Mouse (Mus musculus) urinary bladder, postnatal 14 days (tissue): ENCODE data around the gene Krt88.

Source experiments
- DNase-seq: peaks from one replicate; pipeline ENCODE4 v3.0.0; 2021; ENCODE audit warnings: low spot score

Gene Krt88

DNA sequence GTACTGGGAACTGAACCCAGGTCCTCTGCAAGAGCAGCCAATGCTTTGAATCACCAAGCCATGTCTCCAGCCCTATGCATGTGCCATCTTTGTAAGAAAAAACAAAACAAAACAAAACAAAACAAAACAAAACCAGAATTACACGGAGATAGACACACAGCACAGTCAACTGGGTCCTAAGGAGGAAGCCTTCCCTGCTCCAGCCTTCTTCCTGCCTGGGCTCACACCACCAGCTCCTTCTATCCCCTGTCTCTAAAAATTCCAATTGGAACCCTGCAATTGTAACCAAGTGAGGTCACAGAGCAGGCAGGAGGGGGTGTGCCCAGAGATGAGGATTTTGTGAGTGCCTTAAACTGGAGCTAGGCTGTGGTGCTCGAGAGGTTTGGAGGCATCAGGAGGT lies at the start of gene Krt88:
Gene Krt88, plus strand, starts transcription at position 301 of the 400 bp plus-strand sequence.
- no peak for DNase-seq

DNA sequence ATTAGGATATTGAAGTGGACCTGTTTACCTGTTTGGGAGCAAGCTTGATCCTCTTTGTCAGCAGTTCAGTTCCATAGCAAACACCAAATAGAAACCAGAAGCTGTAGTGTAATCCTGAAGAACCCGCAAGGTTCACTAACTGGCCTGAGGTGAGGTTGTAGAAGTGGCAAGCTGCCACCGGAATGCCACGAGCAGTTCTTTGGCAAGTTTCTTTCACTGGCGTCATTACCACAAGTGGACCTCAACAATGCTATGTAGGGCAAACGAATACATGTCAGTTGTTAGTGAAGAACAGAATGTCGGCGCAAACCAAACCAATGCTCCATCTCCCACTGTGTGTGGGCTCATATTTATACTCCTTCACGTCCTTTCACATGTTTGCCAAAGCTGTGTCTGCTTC lies 49.3 kb upstream of the Krt88 start:
- no peak for DNase-seq

DNA sequence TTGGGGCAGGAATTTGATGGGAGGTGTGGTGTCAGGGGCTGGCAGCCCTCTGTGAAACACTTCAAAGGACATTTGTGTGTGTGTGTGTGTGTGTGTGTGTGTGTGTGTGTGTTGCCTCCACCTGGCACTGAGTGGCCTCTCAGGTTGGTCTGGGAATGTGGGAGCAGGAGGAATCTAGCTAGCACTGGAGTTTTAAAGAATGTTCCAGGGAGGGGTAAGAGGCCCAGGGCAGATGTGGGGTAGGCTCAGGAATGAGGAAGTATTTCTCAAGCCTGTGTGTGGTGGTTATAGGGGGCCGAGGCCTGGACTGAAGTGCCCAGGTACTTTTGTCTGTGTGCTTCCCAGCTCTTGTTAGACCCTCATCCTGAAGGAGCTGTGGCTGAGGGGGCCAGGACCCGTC lies 36.8 kb upstream of the Krt88 start, which contains the start of gene Krt7:
Gene Krt7, plus strand, starts transcription at position 269 of the 400 bp plus-strand sequence.
- no peak for DNase-seq

DNA sequence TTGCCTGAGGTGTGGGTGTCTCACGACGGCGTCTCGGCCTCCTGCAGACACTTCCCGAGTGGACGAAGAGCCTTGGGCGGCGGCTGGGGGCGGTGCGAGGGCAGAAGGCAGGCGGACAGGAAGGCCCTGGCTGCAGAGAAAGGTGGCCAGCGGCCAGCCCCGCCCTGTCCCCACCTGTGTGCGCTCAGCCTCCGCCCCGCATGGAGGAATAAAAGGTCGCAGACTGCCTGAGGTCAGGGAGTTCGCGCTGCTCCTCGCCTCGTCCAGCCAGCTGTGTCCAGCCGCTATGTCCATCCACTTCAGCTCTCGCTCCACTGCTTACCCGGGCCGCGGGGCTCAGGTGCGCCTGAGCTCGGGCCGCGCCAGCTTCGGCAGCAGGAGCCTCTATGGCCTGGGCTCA lies 35.4 kb upstream of the Krt88 start:
- peak; percentile 87 for DNase-seq

DNA sequence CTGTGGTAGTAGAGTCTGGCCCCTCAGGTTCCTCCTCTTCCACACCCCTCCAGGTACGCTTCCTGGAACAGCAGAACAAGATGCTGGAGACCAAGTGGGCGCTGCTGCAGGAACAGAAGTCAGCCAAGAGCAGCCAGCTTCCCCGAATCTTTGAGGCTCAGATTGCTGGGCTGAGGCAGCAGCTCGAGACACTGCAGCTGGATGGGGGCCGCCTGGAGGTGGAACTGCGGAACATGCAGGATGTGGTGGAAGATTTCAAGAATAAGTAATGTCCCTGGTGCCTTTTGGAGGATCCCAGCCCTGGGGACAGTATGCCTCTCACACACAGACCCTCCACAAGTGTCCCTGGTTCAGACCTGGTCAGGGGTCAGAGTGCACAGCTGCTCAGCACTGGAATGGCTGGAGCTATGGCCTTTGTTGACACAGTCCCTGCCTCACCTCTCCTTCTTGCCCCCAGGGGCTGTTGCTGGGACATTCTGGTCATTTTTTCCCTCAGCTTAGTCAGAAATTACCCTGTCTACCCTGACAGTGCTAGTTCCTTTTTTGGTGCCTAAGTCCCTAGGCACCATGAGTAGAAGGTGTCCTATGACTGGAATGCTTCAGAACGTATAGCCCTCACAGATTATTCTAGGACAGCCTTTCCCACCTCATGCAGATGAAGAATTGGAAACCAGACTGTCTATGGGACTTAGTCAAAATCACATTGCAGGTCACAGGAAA lies 33.5 kb upstream of the Krt88 start:
- no peak for DNase-seq

DNA sequence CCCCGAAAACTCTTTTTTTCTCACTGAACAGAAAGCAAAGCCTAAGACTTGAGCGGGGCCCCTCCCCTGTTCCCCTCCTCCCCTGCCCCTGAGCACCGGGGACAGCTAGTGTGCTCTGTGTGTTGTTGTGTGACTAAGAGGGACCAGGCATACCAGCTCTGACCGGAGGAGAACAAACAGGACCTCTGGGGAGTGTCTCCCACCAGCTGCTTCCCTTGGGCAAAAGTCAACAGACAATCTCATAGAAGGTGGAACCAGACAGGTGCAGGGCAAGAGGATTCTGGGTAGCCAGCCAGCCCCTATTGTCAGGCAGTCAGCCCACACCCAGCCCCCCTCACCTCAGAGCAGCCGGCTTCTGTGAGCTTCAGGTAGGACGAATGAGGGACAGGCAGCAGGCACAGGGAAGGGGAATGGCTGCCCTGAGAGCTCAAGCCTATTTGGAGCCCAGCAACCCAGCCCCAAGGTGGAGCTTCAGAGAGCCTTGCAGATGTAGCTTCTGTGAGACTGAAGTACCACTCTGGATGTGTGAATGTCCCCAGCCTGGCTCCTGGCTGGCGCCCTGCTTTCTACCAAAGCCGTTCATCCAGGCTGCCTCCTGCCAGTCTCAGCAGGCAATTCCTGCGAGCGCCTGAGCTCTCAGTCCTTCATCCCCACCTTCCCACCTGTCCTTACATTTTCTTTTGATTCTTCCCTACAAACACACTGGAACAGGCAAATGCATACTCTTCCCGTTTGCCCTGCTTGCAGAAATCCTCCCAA lies 32.6 kb upstream of the Krt88 start:
- DNase-seq, result no peak

DNA sequence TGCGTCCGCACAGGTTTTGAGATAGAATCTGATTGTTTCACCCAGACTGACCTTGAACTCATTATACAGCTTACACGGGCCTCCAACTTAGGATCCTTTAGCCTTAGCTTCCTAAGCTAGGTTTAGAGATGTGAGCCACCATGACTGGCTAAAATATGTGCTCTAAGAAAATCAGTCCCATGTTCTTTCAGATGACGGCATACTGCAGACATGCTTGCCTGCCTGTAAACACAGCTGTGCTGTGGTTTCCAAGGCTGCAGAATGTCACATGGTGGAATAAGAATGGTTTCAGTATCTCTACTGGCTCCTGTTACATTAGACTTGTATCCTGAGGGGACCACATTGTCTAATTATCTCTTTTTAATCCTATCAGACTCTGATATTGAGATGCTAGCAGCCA lies 28.6 kb upstream of the Krt88 start:
- no peak for DNase-seq

DNA sequence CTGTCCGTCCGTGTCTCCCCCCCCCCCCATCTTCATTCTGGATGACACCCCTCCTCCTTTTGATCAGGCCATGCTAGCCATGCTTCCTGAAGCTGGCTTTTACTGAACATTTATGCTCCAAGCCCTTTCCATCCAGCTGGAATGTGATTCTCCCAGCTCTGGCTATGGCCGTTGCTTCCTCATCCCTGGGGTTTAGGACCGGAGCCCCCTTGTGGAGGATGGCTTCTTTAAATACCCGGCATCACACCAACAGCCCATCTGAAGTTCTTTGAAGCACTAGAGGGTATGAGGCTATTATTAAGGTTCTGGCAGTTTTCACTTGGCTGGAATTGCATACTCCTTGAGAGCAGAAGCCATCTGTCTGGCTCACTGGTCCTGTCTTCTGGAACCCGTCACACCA lies 26.6 kb upstream of the Krt88 start:
- no peak for DNase-seq

DNA sequence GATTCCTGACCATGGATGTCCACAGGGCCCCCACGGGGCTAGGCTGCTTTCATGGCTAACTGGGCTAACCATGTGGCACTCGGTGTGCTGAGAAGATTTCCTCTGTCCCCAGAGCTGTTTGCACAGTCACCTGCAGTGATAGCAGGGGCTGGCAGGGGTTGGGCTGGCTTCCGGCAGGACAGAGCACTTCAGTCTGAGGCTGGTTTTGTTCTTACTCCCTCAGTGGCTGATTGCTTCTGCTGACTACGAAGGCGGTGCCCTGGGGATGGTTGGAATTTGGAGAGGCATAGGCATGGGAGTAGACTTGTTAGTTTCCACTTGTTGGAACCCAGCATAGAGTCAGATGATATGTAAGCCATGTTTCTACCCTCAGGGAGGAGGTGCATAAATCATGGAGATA lies 22.6 kb upstream of the Krt88 start:
- no peak for DNase-seq

DNA sequence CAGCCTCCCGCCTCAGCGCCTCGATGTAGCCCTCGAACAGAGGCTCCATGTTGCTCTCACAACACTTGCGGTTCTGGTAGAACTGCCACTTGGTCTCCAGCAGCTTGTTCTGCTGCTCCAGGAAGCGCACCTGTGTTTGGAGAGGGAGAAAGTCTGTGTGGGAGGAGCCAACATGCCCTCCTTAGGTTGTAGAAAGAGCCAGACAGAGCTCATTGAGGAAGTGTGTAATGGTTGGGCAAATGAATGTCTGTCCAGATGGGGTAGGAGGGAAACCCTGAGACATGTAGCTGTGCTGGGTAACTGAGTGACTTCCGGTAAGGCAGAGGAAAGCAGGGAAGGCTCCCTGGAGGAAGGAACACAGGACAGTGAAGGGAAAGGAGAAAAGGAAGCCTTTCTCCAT lies 10.9 kb upstream of the Krt88 start:
- DNase-seq, result no peak

DNA sequence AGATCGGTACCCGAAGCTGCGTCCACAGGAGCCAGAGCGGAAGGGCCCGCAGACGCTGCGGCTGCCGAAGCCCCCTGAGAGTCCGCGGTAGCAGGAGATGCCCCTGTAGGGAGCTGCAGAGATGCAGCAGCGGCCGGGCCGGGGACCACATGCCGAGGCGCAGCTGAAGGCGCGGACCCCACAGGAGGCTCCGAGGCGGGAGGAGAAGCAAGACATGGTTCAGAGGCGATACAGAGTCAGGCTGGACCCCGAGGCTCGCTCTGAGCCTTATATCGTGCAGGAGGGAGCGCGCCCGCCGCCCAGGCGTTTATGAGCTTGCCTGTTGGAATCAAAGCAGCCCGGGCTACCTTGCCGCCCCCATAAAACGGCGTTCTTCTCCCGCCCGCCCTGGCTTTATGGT lies 9.0 kb upstream of the Krt88 start, which contains the start of gene Krt87:
Gene Krt87, minus strand, starts transcription at position 250 of the 400 bp plus-strand sequence.
- no peak for DNase-seq

DNA sequence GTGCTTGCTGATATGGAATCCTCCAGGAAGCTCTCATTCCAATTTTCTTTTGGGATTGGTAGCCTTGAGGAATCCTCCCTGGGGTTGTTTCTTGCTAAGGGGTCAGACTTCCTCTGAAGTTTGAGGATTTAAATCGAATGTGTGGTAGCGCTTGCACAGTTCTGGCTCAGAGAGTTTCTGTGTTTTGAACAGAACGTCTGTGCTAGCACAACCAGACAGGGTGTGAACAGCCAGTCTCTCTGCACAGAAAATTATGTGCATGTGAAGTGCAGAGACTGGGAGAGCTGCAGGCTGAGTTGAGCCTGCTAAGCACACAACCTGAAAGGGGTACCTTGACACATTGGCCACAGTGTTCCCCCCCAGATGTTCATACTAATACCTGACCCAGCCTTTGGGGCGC lies 6.7 kb upstream of the Krt88 start:
- DNase-seq, result no peak

DNA sequence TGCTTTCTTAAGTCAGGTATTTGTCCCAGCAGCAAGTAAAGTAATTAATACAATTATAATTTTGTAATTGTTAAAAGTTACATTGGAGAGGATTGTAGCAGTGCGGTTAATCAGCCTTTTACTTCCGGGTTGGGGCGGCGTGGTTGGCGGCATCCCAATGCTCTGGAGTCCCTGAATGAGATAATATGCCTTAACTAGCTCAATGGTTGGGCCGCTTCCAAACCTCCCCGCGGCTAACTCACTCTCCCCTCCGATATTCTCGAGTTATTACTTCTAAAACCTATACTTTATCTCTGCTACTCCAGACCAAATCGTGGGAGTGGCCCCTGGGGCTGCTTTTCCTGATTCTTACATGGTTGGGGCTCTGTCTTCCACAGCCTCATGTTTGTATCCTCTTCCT lies 972 bp upstream of the Krt88 start:
- no peak for DNase-seq

DNA sequence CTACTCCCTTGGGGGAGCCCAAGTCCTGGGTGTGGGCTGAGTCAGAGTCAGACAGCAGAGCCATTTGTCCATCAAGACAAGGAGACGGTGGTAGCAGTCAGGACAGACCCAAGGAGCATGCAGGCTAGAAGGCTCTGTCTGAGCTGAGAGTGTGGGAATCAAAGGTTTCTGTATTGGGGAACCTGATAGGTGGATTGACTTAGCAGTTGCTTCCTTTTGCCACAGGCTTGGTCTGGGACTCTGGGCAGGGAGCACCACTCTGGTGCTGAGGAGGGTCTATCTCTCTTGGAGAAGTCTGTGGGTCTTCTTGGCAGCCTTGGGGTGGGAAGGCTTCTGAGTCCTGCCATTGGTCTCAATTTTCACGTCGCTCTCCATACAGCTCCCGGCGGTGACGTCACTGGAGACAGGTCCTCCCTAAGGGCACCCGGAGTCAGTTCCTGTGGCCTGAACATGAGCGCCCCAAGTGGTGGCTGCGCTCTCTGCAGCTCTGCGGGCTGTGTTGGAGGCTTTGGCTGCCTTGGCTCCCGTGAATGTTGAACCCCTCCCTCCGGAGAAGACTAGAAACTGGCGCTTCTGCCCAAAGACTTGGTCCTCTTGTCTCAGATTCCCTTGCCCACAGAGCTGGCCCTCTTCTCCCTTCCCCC lies 5.7 kb downstream of the Krt88 start:
- DNase-seq, result peak; percentile 83

DNA sequence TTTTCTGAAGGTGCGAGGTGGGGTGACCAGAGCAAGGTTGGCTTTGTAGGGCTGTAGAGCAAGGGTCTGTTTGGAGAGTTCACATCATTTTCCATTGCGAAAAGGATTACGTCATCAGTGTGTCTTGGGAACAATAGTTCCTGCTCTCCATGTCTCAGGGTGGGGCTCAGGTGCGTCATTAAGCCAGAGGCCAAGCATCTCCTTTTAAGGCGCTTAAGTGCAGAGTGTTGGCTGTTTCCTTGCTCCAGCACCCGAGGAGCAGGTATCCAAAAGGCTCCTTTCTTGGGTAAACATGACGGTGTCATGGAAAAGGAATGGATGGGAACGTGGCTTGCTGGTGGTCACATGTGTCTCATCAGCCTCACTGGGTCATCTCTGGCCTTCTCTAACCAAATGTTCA lies 7.2 kb downstream of the Krt88 start:
- no peak for DNase-seq

DNA sequence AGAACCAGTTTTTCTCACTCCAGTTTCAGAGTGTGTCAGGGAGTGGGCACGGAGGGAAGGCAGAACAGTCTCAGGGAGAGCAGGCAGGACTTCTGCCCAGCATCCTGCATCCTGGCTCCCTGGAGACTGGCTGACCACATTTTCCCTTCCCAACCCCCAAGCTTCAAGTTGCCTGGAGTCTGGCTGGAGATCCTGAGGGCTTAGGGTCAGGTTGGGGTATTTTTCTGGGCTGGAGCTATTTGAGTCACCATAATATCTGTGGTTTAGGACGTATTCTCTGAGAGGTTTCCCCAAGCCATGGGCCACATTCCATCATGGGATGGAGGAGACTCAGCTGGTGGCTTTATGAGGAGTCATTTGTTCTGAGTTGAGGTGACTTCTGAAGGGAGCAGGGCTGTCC lies 7.7 kb downstream of the Krt88 start:
- DNase-seq, result no peak

DNA sequence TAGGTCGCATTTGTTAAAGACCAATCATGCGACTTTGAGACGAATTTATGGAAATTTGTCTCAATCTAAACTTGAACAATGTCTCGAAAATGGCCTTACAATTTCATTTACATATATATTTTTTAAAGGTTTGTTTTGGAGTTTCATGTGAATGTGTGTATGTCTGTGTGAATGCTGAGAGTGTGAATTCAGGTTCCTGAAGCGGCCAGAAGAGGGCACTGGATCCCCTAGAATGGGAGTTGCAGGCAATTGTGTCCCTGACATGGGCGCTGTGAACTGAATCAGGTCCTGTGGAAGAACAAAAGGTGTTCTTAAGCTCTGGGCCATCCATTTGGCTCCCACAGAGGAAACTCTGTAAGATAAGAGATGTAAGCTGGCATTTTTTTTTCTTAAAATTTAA lies 8.3 kb downstream of the Krt88 start:
- no peak for DNase-seq

DNA sequence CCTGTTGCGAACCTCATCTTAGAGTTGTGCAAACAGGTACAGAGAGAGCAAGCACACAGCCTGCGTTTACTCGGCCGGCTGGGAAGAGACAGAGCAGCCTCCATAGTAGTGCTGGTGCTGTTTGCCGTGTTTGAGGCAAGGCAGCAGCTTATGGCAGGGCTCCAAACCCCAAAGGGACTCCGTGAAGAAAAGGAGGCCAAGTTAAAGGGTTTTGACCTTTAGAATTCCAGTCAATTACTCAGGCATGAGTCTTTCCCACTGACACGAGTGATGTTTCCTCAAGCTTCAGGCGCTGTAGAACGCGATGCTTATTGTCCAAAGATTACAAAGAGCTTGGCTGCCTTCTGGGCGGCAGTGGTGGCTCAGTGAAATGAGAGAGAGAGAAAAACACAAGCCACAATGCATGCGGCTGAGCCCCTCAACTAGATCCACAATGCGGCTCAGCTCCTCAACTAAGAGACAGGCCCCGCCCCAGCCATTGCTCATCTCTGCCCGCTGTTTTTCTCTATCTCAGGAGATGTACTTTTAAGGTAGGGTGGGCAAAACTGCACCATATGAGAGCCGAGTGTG lies 10.9 kb downstream of the Krt88 start:
- DNase-seq, result no peak

DNA sequence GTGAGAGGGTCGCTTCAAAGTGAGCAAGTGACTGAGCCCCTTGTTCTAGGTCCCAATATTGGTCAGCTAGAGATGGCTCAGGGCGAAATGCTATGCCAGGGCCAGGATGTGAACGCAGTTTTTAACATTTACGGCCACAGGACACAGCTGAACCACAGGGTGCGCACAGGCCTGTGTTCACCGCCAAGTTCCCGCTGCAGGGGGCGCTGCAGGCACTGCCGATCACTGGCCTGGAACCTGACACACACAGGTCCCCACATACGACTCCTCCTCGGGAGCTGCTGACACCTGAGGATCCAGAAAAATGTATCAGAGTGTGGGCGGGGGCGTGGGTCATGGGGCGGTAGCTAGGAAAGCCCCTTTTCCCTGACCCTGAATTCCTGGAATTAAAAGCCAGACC lies 11.7 kb downstream of the Krt88 start:
- DNase-seq, result no peak

DNA sequence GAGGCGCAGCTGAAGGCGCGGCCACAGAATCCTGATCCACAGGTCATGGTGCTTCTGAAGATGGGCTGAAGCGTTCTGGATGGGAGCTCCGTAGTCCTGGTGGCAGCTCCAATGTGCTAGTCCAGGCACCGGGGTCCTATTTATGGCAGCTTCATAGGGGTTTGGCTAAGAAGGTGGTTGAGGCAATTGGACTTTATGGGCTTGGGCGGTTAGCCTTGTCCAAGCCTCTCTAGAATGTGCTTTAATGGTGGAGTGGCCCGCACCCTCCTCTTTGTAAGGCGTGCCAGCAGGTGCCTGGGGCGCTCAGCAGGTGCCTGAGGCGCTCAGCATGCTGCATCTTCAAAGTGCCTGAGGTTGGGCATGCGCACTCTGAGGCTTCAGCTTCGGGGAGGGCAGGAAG lies 16.1 kb downstream of the Krt88 start, which contains the start of gene Krt81:
Gene Krt81, minus strand, starts transcription at position 101 of the 400 bp plus-strand sequence.
- DNase-seq, result no peak

DNA sequence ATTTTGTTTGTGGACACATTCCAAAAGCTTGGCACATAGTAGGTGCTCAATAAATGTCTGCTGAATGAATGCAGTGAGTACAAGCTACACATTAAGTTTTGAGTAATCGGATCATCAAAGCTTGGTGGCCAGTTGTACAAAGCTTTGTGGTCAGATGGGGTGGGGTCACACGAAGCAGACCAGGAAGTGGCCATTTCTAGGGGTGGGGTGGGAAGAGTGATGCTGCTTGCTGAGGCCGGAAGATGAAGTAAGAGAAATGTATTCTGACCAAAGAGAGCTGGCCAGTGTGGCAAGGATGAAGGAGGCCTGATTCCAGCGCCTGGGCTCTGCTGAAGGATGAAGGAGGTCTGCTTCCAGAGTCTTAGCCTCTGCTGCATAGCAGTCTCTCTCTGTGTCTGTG lies 21.5 kb downstream of the Krt88 start:
- no peak for DNase-seq

DNA sequence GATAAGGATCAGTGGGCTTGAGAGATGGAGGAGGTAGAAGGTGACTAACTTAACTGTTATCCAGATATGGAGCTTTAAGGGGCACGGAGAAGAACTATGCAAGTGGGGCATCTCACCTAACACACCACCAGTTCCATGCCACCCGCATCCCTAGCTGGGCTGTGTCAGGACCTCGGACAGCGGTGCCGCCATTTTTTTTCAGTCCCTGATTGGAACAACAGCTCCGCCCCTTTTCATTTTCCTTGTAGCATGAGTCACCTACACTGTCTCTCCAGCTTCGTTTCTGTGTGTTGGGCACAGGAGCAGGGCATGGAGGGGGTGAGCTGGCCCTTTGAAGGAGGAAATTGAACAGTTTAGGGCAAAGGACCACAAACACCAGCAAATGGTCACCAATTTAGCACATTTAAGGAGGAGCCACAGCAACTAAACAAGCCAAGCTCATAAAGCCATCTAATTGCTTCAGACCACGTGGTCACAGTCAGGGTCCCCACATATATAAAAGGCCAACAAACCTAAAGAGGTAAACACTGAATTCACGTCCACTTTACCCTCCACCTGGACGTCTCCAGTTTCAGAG lies 25.5 kb downstream of the Krt88 start, which contains the start of gene Krt86:
Gene Krt86, plus strand, starts transcription at position 527 of the 577 bp plus-strand sequence.
- DNase-seq, result peak; percentile 59
